Mouse (Mus musculus) lung, embryonic 15.5 days (tissue): ENCODE results near the gene Gm49380. TPM values are rescaled to one million over a fixed set of nuclear protein-coding genes. Genes with fewer than 3 reads are reported as not detected.
A peak's percentile ranks its signal among the peaks of the same experiment; 100 is the strongest.

Source experiments
- ATAC-seq: fragments of 200-750 bp; cut with Nextera tagmentation; 2 replicates; pipeline ENCODE4 v1.8.0; 2017; ENCODE audit warnings: moderate number of reproducible peaks, borderline replicate concordance; ENCODE audit not compliant: low FRiP score, low TSS enrichment; ENCODE audit errors: extremely low read depth
- H3K27ac ChIP-seq: fragments of 300-500 bp; sonication (generic); 2 replicates; pipeline ENCODE4 v1.5.1; 2015; ENCODE audit warnings: moderate library complexity, mild to moderate bottlenecking, inconsistent platforms
- H3K27me3 ChIP-seq: fragments of 300-500 bp; sonication (generic); 2 replicates; pipeline ENCODE4 v1.6.1; 2015; ENCODE audit warnings: inconsistent platforms
- H3K36me3 ChIP-seq: fragments of 300-500 bp; sonication (generic); 2 replicates; pipeline ENCODE4 v1.6.1; 2015; ENCODE audit warnings: inconsistent platforms
- H3K4me1 ChIP-seq: fragments of 300-500 bp; sonication (generic); 2 replicates; pipeline ENCODE4 v1.6.1; 2015; ENCODE audit warnings: inconsistent platforms
- H3K4me2 ChIP-seq: fragments of 300-500 bp; sonication (generic); 2 replicates; pipeline ENCODE4 v1.6.1; 2015; ENCODE audit warnings: inconsistent platforms, mild to moderate bottlenecking, moderate library complexity
- H3K4me3 ChIP-seq: fragments of 300-500 bp; sonication (generic); 2 replicates; pipeline ENCODE4 v1.5.1; 2015; ENCODE audit warnings: mild to moderate bottlenecking, inconsistent platforms
- H3K9ac ChIP-seq: fragments of 300-500 bp; sonication (generic); 2 replicates; pipeline ENCODE4 v1.6.1; 2015; ENCODE audit warnings: inconsistent platforms
- H3K9me3 ChIP-seq: fragments of 300-500 bp; sonication (generic); 2 replicates; pipeline ENCODE4 v1.6.1; 2016; ENCODE audit warnings: inconsistent platforms
- WGBS: fragments of 180-500 bp; shearing (Covaris S2); methylation state at CpG from one replicate; pipeline ENCODE4 v1.1.7; 2015; 5-methylcytosine and 5-hydroxymethylcytosine counted together
- polyA plus RNA-seq: library from polyadenylated mRNA; unstranded; fragments of >200 nt; fragmentation: Nextera tagmentation; extraction: Ambion mirVana; gene quantifications from 2 replicates; pipeline ENCODE4 v1.2.1, GENCODE M21; 2015

Gm49380 gene
- 0.17 and 0.21 TPM in 2 replicates for polyA plus RNA-seq

DNA sequence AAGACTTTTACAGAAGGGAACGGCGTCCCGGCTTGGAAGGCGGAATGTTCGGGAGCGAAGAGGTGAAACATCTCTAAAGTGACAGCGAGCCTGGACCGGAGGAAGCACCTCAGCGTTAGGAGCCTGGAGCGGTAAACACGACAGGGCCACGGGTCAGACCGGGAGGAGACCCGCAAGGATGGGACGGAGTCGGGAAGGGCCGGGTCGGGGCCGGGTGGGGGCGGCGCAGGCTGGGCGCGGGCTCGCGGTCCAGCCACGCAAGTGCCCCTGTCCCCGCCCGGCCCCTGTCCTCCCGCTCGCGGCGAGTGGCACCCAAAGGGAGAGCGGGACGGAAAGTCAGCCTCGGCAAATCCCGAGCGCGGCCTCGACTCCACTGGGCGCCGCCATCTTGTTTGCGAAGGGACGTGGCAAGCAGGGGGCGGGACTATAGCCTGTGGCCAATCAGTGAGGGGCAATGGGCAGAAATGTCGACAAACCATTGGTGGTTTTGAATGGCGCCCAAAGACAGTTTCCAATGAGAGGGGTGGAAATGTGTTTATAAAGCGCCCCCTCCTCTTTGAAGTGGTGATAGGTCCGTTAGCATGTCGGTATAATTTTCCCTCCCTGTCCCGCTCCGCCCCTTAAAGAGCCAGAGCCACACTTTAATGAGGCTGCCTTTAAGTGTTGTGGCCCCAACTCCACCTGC, at the start of gene Gm49380, which contains the start of gene Rnf26:
Gm49380 (minus strand) TSS at position 396 of the 685 bp plus-strand sequence.
Rnf26 (minus strand) TSS at position 413 of the 685 bp plus-strand sequence.
- H3K9me3 ChIP-seq = no peaks in the 10 kb centered on the region
- H3K4me1 ChIP-seq = peaks cover 32% of the 10 kb centered on the region
- ATAC-seq = peak; percentile 94
- peak within 1 kb of the TSS; percentile 85 for H3K27ac ChIP-seq
- peak within 1 kb of the TSS; percentile 82 for H3K4me3 ChIP-seq
- 0% methylated on average over 49 of the region's 51 CpGs for WGBS
- H3K36me3 ChIP-seq = peaks cover 5% of the 10 kb centered on the region; the same call in 1 of the 2 replicates
- H3K4me2 ChIP-seq = peak within 1 kb of the TSS; percentile 61
- H3K9ac ChIP-seq = peak within 1 kb of the TSS; percentile 83
- H3K27me3 ChIP-seq = no peaks in the 10 kb centered on the region

DNA sequence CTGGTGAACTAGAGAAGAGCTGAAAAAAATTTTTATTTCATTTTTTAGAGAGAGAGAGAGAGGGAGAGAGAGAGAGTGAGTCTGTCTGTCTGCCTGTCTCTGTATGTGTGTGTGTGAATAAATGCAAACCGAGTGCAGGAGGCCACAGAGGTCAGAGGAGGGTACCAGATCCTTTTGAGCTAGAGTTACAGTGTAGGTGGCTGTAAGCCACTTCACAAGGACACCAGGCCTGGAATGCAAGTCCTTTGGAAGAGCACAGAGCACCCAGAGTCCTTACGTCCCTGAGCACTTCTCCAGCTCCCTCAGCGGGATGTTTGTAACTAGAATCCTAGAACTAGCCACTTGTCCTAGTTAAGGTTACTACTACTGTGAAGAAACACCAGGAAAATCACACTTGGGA, 46.6 kb upstream of the Gm49380 start:
- H3K4me1 ChIP-seq = no peaks in the 10 kb centered on the region
- no peaks in the 10 kb centered on the region for H3K9me3 ChIP-seq
- H3K27me3 ChIP-seq = no peaks in the 10 kb centered on the region
- no peak overlapping the region for H3K4me2 ChIP-seq
- ATAC-seq = no peak
- H3K27ac ChIP-seq = no peak overlapping the region
- H3K36me3 ChIP-seq = peaks cover 69% of the 10 kb centered on the region
- no peak overlapping the region for H3K9ac ChIP-seq
- H3K4me3 ChIP-seq = no peak overlapping the region
- 86% methylated on average over 3 of the region's 3 CpGs for WGBS

DNA sequence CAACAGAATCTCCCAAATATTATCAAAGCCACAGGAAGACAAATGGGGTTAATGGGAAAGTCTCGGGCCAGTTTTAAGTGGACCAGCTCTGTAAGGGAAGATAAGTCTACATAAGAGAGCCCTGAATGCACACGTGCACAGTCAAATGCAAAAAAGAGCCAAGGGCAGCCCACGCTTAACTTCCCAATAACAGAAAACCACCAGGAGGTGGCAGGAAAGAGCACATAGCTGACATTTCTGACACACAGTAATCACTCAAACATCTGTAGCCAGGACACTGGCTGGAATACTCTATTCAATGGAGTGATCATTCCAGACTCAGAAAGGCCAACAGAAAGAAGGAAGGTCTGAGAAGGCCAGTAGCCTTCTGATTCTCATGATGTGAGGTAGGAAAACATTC, 34.0 kb upstream of the Gm49380 start:
- 46% methylated on average over 3 of the region's 3 CpGs for WGBS
- no peaks in the 10 kb centered on the region for H3K9me3 ChIP-seq
- no peak for ATAC-seq

DNA sequence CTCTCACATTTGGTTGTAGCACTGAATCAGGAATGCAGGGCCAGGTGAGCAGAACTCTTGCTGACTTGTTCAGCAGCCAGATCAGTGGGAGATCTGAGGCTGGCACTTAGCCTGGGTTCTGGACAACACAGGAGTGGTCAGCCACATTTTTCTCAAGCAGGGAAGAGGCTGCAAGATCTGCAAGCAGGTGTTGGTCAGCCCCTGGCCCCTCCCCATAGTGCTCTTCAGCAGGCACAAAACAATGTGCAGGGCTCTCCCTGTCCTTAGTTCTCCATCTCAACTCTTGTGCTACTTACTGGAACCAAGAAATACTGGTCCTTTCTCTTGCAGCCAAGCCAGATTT, 31.4 kb upstream of the Gm49380 start:
- no peak overlapping the region for H3K9ac ChIP-seq
- peaks cover 35% of the 10 kb centered on the region for H3K36me3 ChIP-seq
- 0 out of 2 replicates have a peak overlapping the region, but pooled peaks have one; percentile 6 for H3K27ac ChIP-seq
- H3K4me1 ChIP-seq = no peaks in the 10 kb centered on the region
- no peak overlapping the region for H3K4me3 ChIP-seq
- no peak overlapping the region for H3K4me2 ChIP-seq
- no peak for ATAC-seq
- no peaks in the 10 kb centered on the region for H3K27me3 ChIP-seq
- H3K9me3 ChIP-seq = no peaks in the 10 kb centered on the region

More for the DNA sequence above, 34.0 kb upstream of the Gm49380 start:
- no peaks in the 10 kb centered on the region for H3K4me1 ChIP-seq
- peaks cover 38% of the 10 kb centered on the region for H3K36me3 ChIP-seq
- H3K27me3 ChIP-seq = no peaks in the 10 kb centered on the region
- no peak overlapping the region for H3K9ac ChIP-seq
- H3K4me3 ChIP-seq = no peak overlapping the region
- H3K4me2 ChIP-seq = no peak overlapping the region
- no peak overlapping the region for H3K27ac ChIP-seq

DNA sequence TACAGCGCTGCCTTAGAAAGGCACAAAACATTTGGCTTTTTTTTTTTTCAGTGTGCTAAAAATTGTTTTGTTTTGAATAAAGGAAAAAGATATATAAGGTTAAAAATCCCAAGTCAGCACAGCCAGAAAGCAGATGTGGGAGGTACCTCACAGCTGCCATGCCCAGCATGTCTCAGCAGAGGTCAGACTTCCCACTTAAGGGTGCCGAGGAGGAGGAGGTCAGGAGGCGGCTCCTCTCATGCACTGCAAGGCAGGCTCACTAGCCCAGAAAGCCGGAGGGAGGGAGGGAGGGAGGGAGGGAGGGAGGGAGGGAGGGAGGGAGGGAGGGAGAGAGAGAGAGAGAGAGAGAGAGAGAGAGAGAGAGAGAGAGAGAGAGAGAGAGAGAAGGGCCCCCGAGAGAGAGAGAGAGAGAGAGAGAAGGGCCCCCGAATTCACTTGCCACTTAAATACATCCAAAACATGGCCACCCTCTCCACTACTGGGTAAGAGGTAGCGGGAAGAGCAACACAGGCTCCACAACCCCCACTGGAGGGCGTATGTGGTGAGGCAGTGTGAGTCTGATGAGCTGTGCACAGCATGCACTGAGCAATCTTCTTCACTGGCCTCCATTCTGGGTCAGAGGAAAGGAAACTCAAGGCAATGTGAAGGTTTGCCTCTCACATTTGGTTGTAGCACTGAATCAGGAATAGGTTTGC, 30.9 kb upstream of the Gm49380 start:
- no peak overlapping the region for H3K9ac ChIP-seq
- H3K9me3 ChIP-seq = no peaks in the 10 kb centered on the region
- 0 out of 2 replicates have a peak overlapping the region, but pooled peaks have one; percentile 6 for H3K27ac ChIP-seq
- no peaks in the 10 kb centered on the region for H3K4me1 ChIP-seq
- H3K36me3 ChIP-seq = peaks cover 35% of the 10 kb centered on the region
- H3K4me2 ChIP-seq = no peak overlapping the region
- no peaks in the 10 kb centered on the region for H3K27me3 ChIP-seq
- no peak; the same call in 1 of the 2 replicates for ATAC-seq
- no peak overlapping the region for H3K4me3 ChIP-seq
- 31% methylated on average over 7 of the region's 8 CpGs for WGBS

DNA sequence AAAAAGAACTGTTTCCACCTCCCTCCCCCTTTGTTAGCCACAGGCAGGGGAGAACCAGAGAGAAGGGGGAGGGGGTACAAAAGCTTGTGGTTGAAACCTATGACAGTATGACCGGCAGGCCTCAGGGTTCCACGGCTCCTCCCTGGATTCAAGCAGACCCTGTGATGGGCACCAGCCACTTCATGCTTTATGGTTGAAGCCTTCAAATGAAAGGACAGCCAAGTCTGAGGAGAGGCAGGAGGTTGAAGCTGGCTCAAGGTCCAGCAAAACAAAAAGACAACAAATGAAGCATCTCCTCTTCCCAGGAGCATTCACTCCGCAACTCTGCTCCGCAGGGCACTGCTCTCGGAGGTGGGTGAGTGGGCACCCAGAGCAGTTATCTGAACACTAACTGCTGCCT, 30.1 kb upstream of the Gm49380 start:
- Histone ChIP-seq H3K4me2 (no peak overlapping the region), H3K4me3 (no peak overlapping the region), H3K9me3 (no peaks in the 10 kb centered on the region), H3K36me3 (peaks cover 37% of the 10 kb centered on the region), H3K27ac (peak overlapping the region; percentile 25; the same call in 1 of the 2 replicates), H3K27me3 (no peaks in the 10 kb centered on the region), H3K9ac (no peak overlapping the region), H3K4me1 (no peaks in the 10 kb centered on the region)
- 90% methylated on average over 5 of the region's 5 CpGs for WGBS
- no peak for ATAC-seq

DNA sequence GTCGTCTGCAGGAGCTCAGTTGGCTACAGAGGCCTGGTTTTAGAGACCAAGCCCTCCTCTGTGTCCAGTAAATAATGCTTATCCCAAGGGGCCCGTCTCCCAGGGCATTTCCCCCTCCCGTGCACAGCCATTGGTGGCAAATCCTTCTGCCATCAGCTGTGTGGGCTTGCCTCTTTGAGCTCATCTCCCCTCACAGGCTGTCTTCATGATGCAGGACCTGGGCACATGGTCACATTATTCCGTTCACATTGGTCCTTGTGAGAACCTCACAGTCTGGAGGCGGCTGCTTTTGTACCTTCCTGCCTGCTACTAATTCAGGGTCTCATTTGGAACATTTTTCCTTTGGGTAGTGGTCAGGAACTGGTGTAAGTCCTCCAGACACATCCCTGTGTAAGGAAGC, 28.7 kb upstream of the Gm49380 start:
- no peak overlapping the region for H3K9ac ChIP-seq
- H3K4me3 ChIP-seq = no peak overlapping the region
- H3K27ac ChIP-seq = no peak overlapping the region
- 69% methylated on average over 5 of the region's 5 CpGs for WGBS
- ATAC-seq = no peak
- no peaks in the 10 kb centered on the region for H3K9me3 ChIP-seq
- H3K36me3 ChIP-seq = peaks cover 39% of the 10 kb centered on the region
- H3K27me3 ChIP-seq = no peaks in the 10 kb centered on the region
- no peak overlapping the region for H3K4me2 ChIP-seq
- H3K4me1 ChIP-seq = no peaks in the 10 kb centered on the region

DNA sequence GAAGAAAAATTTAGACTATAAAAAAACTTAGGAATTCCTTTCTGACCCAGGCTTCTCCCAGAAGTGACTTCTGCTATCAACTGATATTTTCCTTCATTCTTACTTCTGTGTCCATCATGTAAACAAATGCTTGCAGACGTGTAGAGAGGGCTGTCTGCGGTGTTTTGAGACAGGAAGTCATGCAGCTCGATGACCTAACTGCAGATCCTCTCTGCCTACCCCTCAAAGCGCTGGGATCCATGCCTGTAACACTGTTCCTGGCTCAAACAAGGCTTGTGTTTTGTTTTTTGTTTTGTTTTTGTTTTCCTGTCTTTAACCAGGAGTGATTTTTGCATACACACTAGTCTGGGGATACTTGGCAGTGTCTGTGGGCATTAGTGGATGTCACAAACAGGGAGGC, 24.5 kb upstream of the Gm49380 start:
- no peak for ATAC-seq
- Histone ChIP-seq H3K27ac (no peak overlapping the region), H3K4me2 (no peak overlapping the region), H3K4me1 (peaks cover 39% of the 10 kb centered on the region), H3K27me3 (peaks cover 12% of the 10 kb centered on the region; the same call in 1 of the 2 replicates), H3K9me3 (no peaks in the 10 kb centered on the region), H3K4me3 (no peak overlapping the region), H3K9ac (no peak overlapping the region), H3K36me3 (peaks cover 27% of the 10 kb centered on the region)
- 44% methylated on average over 4 of the region's 4 CpGs for WGBS

DNA sequence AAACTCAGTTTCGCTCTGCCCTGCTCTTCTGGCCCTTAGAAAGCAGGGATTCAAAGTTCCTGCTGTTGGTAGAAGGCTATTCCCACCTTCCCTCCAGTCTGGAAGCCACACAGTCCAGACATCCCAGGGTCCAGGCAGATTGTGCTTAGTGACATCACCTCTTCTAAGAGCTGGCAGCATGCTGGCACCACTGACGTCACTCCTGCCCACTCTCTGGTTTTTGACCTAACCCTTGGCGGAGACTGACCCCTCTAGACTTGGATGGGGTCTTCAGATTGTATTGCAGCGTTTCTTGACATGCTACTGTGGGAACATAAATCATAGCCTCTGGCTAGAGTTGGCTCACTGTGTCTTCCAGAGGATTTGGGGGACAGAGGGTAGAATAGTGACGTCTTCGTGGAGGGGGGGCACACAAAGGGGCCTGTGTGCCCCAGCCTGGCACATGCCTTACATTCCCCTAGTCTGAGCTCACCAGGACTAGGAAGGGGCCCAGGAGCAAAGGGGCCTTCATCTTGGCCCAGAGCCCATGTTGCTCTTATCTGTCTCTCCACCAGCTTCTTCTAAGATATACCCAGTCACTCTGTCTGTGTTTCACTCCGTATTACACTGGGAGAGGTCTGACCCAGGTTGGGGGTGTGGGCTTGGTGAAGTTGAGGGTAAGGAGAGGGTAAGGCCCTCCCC, 22.6 kb upstream of the Gm49380 start:
- Histone ChIP-seq H3K36me3 (peaks cover 19% of the 10 kb centered on the region), H3K9me3 (no peaks in the 10 kb centered on the region), H3K4me3 (peak overlapping the region; percentile 70), H3K9ac (peak overlapping the region; percentile 70), H3K27ac (peak overlapping the region; percentile 87), H3K27me3 (peaks cover 16% of the 10 kb centered on the region; the same call in 1 of the 2 replicates), H3K4me2 (peak overlapping the region; percentile 95), H3K4me1 (peaks cover 58% of the 10 kb centered on the region)
- ATAC-seq = peak; percentile 24; the same call in 1 of the 2 replicates
- WGBS = 22% methylated on average over 7 of the region's 7 CpGs

DNA sequence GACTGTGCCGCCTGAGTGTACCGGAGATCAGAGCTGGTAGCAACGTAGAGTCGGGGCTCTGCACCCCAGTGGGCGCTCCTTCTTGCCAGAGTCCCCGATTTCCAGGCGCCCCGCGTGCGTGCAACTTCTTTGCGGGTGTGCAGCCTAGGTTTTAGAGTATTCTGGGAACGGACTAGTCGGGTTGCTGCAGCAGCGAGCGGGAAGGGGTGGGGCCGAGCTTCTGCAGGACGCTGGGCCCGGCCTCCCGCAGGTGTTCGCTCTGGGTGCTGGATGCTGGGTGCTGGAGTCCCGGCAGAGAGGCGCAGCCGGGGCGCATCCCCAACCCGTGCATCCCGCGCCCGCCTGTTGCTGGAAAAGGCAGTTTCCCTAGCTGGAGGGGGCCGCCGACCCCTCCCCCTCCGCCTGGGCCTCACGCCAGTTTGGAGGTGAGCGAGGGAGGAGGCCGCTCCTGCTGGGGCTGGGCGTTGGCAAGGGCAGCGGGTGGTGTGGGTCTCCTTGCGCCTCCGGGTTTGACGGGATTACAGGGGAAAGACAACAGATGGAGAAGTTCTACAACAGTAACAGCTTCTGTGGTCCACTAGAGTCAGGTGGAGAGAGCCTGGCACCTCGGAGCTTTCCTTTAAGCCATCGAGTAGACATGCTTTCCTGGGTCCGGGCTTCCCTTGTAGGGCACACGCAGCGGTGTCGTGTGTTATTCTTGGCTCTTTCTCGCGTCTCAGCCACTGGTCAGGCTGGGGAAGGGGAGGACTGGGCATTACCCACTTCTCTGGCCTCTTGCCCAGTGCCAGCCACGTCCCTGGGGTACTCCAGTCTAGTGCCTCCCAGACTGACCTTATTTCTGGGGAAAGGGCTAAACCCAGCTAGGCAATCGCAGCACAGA, 21.8 kb upstream of the Gm49380 start:
- Histone ChIP-seq H3K27me3 (peaks cover 16% of the 10 kb centered on the region; the same call in 1 of the 2 replicates), H3K4me2 (peak overlapping the region; percentile 95), H3K27ac (peak overlapping the region; percentile 87), H3K36me3 (peaks cover 13% of the 10 kb centered on the region), H3K9me3 (no peaks in the 10 kb centered on the region), H3K4me3 (peak overlapping the region; percentile 70), H3K9ac (peak overlapping the region; percentile 70), H3K4me1 (peaks cover 65% of the 10 kb centered on the region)
- ATAC-seq = peak; percentile 12; the same call in 1 of the 2 replicates
- 2% methylated on average over 49 of the region's 49 CpGs for WGBS
